Mouse (Mus musculus): Measurements from ENCODE around the gene Csta1.
"Not testable (repeated sequence)": the region's sequence is repeated elsewhere in the genome, so short reads cannot be mapped to it uniquely, and the experiment has no call there.

The Csta1 gene

DNA sequence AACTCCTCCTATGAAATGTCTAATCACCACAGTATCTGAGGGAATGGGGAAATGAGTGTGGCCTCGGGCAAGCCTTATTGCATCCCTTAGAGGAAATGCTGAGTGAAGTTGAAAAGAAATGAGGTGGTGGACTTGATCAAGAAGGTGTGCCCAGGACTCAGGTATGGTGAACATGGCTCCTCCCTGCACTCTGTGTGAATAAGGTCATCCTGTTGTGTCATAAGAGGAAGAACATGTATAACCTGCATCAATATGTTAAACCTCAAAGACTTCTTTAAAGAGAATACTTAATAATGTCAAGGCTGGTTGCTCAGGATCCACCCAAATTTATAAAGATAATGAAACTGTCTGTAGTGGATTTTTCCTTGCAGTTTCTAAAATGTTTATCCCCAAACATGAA is at the start of gene Csta1:
Gene Csta1 (minus strand): TSS at position 101 of the 400 bp plus-strand sequence.
- DNase-seq (ENCODE audit: low read depth, low spot score): no peak

GRCm38 (mm10) chr16:36179910-36180309 is 48.9 kb upstream of the Csta1 start:
- no peak for DNase-seq (ENCODE audit: low read depth, low spot score)

DNA sequence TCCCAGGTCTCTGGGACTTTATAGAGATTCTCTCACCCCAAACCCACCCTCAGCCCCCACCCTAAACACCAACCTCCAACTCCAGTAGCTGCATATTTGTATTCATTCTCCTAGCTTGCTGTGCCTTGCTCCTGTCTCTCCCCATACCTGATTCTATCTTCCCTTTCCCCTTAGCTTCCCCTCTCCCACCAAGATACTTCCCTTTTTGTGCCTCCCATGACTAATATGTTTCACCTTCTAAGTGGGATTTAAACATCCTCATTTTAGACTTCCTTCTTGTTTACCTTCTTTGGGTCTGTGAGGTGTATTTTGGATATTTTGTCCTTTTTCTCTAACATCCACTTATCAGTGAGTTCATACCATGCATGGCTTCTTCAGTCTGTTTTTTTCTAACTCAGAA is 45.1 kb upstream of the Csta1 start:
- DNase-seq (ENCODE audit: low read depth, low spot score): no peak

- not testable (repeated sequence) for DNase-seq (ENCODE audit: low read depth, low spot score)
Measured at GRCm38 (mm10) chr16:36167841-36168240, 36.8 kb upstream of the Csta1 start.

- no peak for DNase-seq (ENCODE audit: low read depth, low spot score)
Measured at GRCm38 (mm10) chr16:36156402-36156975, 25.4 kb upstream of the Csta1 start, which contains the start of gene Stfa2l1. TSS of gene Stfa2l1 (plus strand) at chr16:36156811.

DNA sequence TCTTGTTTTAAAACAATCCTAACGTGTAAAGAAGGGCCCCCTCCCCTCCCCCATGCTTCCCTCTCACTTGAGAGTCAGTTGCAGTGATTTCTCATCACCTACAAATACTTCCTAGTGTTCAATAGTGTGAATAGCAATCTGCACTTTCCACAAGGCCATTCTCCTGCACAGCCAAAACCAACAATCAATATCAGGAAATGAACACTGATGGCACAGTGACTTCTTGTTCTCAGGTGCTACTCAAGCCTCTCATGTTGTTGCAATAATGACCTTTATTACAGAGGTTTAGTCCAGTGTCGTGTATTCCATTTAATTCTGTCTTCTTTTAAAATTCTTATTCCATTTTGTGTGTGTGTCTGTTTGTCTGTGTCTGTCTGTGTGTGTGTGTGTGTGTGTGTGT is 7.2 kb upstream of the Csta1 start:
- no peak for DNase-seq (ENCODE audit: low read depth, low spot score)

- no peak for DNase-seq (ENCODE audit: low read depth, low spot score)
Measured at GRCm38 (mm10) chr16:36128092-36128491, 2.9 kb downstream of the Csta1 start.

GRCm38 (mm10) chr16:36115751-36116150 is 15.3 kb downstream of the Csta1 start:
- DNase-seq (ENCODE audit: low read depth, low spot score): not testable (repeated sequence)

DNA sequence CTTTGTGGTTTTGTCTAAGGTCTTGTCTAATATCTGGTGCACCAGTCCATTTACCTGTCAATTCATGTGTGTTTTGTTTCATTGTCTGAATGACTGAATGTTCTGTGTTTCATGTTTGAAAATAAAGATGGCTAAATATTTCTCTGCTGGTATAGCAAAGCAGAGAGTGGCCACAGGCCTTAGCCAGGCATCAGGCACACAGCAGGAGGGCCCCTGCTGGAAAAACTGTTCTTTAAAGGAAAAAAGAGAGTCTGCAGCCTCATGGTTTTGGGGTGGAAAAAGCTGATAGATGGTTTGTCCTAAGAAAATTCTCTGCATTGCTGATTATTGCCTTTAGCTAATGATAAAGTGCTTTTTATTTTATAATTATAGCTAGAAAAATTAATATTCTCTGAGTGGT is 19.6 kb downstream of the Csta1 start:
- DNase-seq (ENCODE audit: low read depth, low spot score): not testable (repeated sequence)

DNA sequence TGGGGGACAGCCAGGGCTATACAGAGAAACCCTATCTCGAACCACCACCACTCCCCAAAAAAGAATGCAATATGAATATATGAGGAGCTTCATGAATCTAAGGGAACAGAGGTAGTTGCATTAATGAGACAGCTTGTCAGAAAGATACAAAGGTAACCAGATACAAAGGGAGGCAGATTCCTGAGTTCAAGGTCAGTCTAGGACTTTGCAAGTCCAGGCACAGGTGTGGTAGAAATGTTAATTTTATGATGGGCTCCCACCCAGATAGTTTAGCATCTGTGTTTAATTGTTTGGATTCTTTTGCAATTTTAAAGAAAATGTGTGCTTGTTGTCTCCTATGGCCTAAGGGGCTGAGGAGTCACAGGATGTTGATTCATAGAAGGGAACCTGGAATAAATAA is 28.8 kb downstream of the Csta1 start:
- no peak for DNase-seq (ENCODE audit: low read depth, low spot score)

DNA sequence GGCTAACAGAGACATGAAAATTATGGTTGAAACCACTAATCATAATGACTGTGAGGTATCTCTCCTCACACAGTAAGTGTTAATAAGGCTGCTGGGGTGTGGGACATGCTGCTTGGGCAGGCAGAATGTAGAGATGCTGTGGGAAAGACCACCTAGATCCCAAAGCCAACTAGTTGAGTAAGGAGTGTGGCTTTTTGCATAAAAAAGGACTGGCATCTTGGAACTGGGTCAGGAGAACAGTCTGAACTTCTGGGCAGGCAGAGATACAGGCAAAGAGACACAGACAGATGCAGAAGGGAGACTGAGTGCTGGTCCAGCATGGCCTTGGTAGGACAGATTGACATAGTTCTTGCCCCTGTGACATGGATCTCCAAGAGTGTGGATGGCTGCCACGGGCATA is 29.5 kb downstream of the Csta1 start:
- DNase-seq (ENCODE audit: low read depth, low spot score): no peak

GRCm38 (mm10) chr16:36097813-36098499 is 33.1 kb downstream of the Csta1 start:
- DNase-seq (ENCODE audit: low read depth, low spot score): not testable (repeated sequence)

DNA sequence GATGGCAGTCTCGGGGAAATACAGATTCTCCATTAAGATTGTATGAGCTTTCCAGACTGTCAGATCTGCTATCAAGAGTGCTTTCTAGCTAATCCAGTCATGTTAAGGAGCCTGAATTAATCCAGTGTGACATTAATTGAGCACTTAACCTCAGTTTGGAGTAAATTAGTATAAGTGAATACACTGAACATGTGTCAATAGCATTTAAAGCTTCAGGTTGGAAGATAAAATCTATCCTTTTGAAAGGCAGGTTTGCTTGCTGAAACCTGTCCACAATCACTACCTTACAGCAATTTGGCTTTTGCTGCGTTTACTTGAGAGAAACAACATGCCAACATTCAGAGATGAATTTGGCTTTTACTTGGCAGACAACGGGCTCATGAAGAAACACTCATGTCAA is 37.0 kb downstream of the Csta1 start:
- DNase-seq (ENCODE audit: low read depth, low spot score): no peak

GRCm38 (mm10) chr16:36090785-36091509 is 40.1 kb downstream of the Csta1 start:
- DNase-seq (ENCODE audit: low read depth, low spot score): no peak

DNA sequence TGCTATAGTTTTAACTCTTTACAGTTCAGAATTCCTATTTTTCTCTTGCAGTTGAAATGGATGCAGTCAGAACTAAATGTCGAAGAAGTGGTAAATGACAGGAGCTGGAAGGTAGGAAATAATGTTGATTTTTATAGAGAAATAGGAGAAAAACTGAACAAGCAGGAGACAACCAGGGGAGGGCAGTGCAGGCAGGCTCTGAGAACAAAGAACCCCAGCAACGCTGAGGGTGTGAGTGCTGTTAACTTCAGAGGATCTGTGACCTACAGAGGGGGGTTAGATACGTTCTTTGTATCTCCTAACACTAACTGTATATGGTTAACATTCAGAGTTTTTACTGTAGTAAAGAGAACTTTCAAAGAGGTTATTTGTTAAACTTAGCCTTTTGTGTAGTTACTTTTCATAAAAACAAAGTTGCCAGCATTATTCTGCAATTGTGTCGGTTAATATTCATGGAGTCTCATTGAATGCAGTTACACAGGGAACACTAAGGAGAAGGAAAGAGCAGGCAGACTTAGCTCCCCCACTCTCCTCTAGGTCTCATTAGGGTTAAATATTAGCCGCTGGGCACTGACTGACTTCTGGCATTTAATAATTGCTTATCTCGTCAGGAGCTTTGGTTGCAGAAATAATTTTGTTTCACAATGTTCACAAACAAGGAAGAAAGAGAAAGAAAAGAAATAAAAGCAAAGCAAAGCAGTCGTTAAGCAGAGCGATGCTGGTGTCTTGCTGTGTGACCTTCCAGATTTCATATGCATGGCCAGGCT is 41.0 kb downstream of the Csta1 start:
- DNase-seq (ENCODE audit: low read depth, low spot score): no peak

DNA sequence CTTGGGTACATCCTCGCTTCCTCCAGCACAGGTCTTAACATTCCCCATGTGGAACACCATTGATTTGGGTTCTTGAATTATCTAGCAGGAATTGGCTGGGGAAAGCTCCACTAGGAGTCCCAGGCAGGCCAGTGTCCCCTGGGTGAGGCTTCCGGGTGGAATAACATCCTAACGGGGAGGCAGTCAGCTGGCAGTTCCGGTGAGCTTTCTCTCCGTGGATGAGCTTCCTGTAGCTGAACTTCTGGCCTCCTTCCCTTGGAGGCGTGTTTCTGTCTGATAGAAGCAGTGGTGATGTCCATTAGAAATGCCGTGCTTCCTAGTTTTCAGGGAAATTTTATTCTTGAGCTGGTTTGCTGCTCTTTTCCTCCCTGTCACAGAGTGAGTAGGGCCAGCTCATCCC is 42.0 kb downstream of the Csta1 start:
- no peak for DNase-seq (ENCODE audit: low read depth, low spot score)

GRCm38 (mm10) chr16:36087846-36088245 is 43.2 kb downstream of the Csta1 start:
- no peak for DNase-seq (ENCODE audit: low read depth, low spot score)

GRCm38 (mm10) chr16:36079916-36080315 is 51.1 kb downstream of the Csta1 start:
- DNase-seq (ENCODE audit: low read depth, low spot score): no peak

GRCm38 (mm10) chr16:36074772-36075171 is 56.3 kb downstream of the Csta1 start:
- DNase-seq (ENCODE audit: low read depth, low spot score): no peak

DNA sequence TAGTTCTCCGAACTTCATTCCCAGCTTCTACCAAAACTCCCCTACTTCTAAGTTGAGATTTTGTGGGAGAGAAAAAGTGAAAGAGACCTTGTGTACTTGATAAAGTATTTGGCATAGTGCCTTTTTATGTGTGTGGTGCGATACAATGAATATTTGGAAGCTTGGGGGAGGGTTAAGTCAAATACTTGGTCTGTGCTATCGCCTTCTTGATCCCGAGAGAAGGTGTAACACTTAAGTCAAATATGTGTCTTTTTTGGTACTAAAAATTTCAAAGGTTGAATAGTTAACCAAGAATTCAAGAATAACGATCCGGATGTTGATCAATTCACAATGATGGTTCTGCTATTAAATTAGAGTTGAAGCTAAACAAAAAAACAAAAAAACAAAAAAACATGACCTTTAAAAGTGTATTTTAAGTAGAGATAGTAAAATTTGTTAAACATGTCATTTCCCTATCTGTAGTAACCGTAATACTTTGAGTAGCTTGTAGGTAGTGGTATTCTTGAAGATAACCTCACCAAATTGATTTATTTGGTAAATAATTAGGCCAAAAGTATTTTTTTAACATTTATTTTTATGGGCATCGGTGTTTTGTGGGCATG is 58.5 kb downstream of the Csta1 start:
- DNase-seq (ENCODE audit: low read depth, low spot score): no peak

All from embryo, embryonic 11.5 days (tissue).